Mouse (Mus musculus) lung, adult 2 months (tissue): Measurements from ENCODE around the gene Slc39a10. TPM values are rescaled to one million over a fixed set of nuclear protein-coding genes. Genes with fewer than 3 reads are reported as not detected.

Experiments used
- DNase-seq: peaks from one replicate; pipeline ENCODE4 v3.0.0; 2022
- H3K4me1 ChIP-seq: fragments of 200-500 bp; 2 replicates; pipeline ENCODE4 v1.6.1; 2011; ENCODE audit warnings: low read length; ENCODE audit not compliant: control insufficient read depth, insufficient read depth
- H3K4me3 ChIP-seq: fragments of 200-500 bp; replicated peaks from 2 replicates; pipeline ENCODE3; 2011; ENCODE audit warnings: low read depth, mild to moderate bottlenecking, control low read depth, low read length; ENCODE audit errors: extremely low read depth
- CTCF ChIP-seq: fragments of 200-500 bp; IDR thresholded peaks from 2 replicates; pipeline ENCODE4 v1.5.1; 2011; ENCODE audit warnings: mild to moderate bottlenecking, low read length, control low read depth; ENCODE audit not compliant: insufficient read depth
- POLR2A ChIP-seq: fragments of 200-500 bp; IDR thresholded peaks from 2 replicates; pipeline ENCODE4 v1.6.1; 2011; ENCODE audit warnings: low read depth, mild to moderate bottlenecking, control low read depth, low read length, borderline replicate concordance; ENCODE audit errors: extremely low read depth
- WGBS: fragments of 180-500 bp; shearing (Covaris S2); methylation state at CpG from one replicate; pipeline ENCODE4 v1.1.7; 2018; 5-methylcytosine and 5-hydroxymethylcytosine counted together
- polyA plus RNA-seq: library from polyadenylated mRNA; depleted of rRNA; stranded (reverse); fragments of >200 nt; gene quantifications from 2 replicates; pipeline ENCODE4 v1.2.3, GENCODE M21; 2012; rRNA removed

Gene Slc39a10
- 6.1 and 8.1 TPM in 2 replicates for polyA plus RNA-seq

GRCm38 (mm10) chr1:46892752-46893151 is at the start of gene Slc39a10:
Gene Slc39a10, minus strand, starts transcription at chr1:46892852.
- no peak for DNase-seq
- H3K4me3 ChIP-seq: no peak within 1 kb of the TSS
- no peaks in the 10 kb centered on the region for H3K4me1 ChIP-seq
- WGBS: 80% methylated on average over 3 of the region's 3 CpGs
- TF ChIP-seq CTCF (no peak), POLR2A (no peak)

- Histone ChIP-seq H3K4me3 (no peak overlapping the region), H3K4me1 (no peaks in the 10 kb centered on the region)
- no peak for DNase-seq
- WGBS: 84% methylated on average over 2 of the region's 2 CpGs
- TF ChIP-seq CTCF: no peak
- no peak for TF ChIP-seq POLR2A
Measured at GRCm38 (mm10) chr1:46939295-46939694, 46.6 kb upstream of the Slc39a10 start.

DNA sequence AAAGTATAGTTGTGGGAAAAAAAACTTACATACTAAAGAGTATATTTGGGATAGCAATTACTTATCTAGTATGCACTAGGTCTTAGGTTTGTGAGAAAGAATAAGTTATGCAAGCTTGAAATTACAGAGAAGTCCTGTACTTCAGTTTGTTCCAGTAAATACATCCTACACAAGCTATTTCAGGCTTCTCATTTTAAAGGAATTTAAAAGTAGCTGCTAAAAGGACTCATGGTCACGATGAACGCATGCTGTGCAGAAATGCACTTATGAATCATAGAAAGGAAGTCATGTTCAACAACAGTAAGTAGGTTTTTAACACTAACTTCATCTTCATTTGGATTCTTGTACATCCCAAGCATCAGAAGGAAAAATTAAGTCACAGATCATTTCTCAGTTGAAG is 45.0 kb upstream of the Slc39a10 start:
- no peaks in the 10 kb centered on the region for H3K4me1 ChIP-seq
- no peak overlapping the region for H3K4me3 ChIP-seq
- DNase-seq: no peak
- TF ChIP-seq POLR2A: no peak
- TF ChIP-seq CTCF: no peak
- 44% methylated on average over 2 of the region's 2 CpGs for WGBS

DNA sequence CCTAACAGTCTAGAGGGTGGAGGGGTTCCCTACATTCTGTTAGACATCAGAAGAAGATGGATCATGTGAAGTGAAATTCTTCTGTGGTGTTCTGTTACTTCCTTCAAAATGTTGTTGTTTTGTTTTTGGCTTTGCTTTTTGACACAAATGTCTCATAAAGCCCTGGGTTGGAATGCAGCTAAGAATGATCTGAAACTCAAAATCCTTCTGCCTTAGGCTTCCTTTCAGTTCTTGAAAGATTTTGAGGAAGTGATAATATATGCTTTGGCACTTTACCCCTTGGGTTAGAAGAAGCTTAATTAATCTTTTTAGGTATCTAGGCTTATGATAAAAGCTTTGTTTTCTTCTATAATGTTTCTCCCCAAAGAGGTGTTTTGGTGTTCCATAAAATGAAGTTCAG is 34.5 kb upstream of the Slc39a10 start:
- no peaks in the 10 kb centered on the region for H3K4me1 ChIP-seq
- TF ChIP-seq POLR2A: no peak
- TF ChIP-seq CTCF: no peak
- no peak overlapping the region for H3K4me3 ChIP-seq
- no peak for DNase-seq

DNA sequence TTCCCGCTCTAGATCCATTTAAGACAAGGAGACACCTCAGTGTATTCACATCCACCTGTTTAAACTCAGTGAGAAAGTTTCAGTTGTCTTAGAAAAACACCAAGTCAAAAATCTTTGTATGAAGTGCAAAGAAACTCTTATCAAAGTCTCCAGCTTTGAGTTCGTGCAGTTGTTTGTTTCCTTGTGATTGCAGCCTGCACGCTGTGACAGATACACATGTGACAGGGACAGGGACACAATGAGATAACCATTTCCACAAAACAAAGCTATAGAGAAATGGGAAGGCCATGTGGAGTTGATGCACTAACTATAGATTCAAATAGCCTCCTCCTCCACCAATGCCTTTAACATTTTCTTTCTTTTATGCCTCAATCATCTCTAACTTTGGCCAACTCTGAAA is 33.6 kb upstream of the Slc39a10 start:
- DNase-seq: no peak
- WGBS: 46% methylated on average over 3 of the region's 3 CpGs
- H3K4me1 ChIP-seq: no peaks in the 10 kb centered on the region
- no peak overlapping the region for H3K4me3 ChIP-seq
- TF ChIP-seq CTCF (no peak), POLR2A (no peak)

DNA sequence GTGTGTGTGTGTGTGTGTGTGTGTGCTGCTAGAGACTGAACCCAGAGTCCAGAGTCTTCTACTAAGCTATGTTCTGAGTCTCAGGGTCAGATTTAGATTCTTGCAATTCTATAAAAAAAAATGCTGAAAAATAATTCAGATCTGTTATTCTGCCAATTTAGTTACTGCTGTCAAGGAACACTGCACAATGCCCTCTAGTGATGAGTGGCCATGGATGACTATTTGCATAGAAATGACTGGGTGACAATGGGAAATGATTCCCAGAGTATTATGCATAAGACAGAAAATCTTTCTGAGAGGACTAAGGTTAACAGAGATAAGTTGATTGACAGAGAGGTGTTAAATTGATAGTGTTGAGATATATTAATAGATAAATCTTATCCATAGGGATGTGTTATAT is 32.3 kb upstream of the Slc39a10 start:
- TF ChIP-seq POLR2A (no peak), CTCF (no peak)
- Histone ChIP-seq H3K4me1 (no peaks in the 10 kb centered on the region), H3K4me3 (no peak overlapping the region)
- DNase-seq: no peak

DNA sequence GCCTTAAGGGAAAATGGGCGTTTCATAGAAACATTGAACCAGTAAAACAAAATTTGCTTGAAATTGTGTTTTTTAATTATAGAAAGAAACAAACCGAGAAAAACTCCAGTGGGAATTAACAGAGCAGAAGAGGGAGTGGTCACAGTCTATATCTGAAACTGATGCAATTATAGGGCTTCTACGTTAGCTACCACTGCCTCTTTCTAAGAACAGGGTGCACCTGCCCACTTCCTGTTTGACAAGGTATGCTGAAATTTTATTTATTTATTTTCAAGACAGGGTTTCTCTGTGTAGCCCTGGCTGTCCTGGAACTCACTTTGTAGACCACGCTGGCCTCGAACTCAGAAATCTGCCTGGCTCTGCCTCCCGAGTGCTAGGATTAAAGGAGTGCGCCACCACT is 30.3 kb upstream of the Slc39a10 start:
- DNase-seq: no peak
- H3K4me3 ChIP-seq: no peak overlapping the region
- TF ChIP-seq CTCF (no peak), POLR2A (no peak)
- 85% methylated on average over 7 of the region's 7 CpGs for WGBS
- no peaks in the 10 kb centered on the region for H3K4me1 ChIP-seq

DNA sequence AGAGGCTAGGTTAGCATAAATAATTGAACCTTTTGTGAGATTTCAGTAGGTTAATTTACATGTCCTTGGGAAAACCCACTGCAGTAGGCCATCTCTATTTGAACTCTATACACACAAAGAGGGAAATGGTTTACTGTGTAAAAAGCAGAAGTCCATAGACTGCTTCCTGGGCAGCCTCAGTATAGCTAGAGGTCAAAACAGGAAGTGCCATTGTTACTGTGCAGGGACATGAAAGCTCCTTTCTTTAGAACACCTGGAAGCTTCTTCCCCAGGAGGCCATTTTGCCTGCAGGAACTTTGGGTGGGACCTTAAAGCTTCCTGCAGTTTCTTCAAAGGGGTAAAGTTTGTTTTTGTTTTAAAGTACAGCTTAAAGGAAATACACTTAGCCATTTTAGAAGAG is 29.0 kb upstream of the Slc39a10 start:
- no peak for DNase-seq
- Histone ChIP-seq H3K4me1 (no peaks in the 10 kb centered on the region), H3K4me3 (no peak overlapping the region)
- TF ChIP-seq POLR2A: no peak
- no peak for TF ChIP-seq CTCF

DNA sequence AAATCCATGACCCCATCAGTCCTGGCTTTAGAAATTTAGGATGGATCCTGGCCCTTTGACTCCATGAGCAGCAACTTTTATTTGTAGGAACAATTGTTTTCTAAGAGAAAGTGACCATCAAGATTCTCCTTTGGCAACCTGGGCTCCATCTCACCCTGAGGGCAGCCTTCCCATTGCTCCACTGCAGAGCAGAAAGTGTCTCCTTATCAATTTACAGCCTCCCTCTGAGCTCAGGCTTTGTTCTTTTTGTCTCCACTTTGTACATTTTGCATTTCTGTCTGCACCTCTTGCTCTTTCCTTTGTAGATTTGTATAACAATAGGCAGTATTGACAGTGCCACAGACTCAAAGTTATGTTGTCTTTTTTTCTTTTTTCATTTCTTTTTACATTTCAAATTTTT is 23.6 kb upstream of the Slc39a10 start:
- TF ChIP-seq POLR2A (no peak), CTCF (no peak)
- no peak for DNase-seq
- H3K4me1 ChIP-seq: no peaks in the 10 kb centered on the region
- no peak overlapping the region for H3K4me3 ChIP-seq

DNA sequence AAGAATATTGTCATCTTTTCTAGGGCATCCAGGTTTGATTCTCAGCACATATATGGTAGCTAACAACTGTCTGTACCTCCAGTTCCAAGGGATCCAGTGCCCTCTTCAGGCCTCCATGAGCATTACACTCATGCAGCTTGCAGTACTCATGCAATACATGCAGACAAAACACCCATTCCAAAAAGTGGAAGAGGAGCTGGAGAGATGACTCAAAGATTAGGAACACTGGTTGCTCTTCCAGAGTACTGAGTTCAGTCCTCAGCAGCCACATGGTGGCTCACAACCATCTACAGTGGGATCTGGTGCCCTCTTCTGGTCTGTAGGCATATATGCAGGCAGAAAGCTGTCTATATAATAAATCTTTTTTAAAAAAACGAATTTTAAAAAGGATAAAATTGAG is 21.7 kb upstream of the Slc39a10 start:
- DNase-seq: no peak
- Histone ChIP-seq H3K4me1 (no peaks in the 10 kb centered on the region), H3K4me3 (no peak overlapping the region)
- TF ChIP-seq POLR2A: no peak
- no peak for TF ChIP-seq CTCF
- WGBS: 63% methylated on average over 1 of the region's 1 CpGs

- DNase-seq: no peak
- TF ChIP-seq POLR2A (no peak), CTCF (no peak)
- 73% methylated on average over 1 of the region's 1 CpGs for WGBS
- Histone ChIP-seq H3K4me3 (no peak overlapping the region), H3K4me1 (no peaks in the 10 kb centered on the region)
Measured at GRCm38 (mm10) chr1:46912506-46913156, 20.0 kb upstream of the Slc39a10 start.
